In the genomic region with DNA sequence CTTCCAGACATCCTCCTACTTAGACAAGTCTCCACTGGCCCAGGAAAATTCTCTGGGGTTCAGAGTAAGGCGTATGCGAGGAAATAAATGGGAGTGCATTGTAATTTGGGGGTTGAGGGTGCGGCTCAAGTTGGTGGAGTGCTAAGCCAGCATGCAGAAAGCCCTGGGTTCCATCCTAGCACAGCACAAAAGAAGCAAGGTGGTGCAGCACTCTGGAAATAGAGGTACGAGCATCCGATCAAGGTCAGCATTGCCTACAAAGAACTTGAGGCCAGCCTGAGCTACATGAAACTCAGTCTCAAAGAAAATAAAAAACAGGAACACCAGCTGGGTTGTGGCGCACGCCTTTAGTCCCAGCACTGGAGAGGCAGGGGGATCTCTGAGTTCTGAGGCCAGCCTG, we compare ENCODE assay signal across 11 mouse cellular contexts. TPM values are rescaled to one million over a fixed set of nuclear protein-coding genes. Genes with fewer than 3 reads are reported as not detected.
A peak's percentile ranks its signal among the peaks of the same experiment; 100 is the strongest.
DNase-seq lines count a peak whose midpoint lies in the region; ATAC-seq and TF ChIP-seq lines count a peak whose summit lies in the region.
"Had no signal": no experiment of that assay in that cellular context is flagged by ENCODE, and none has a peak within 500 bp of the region (broad histone marks: within the 10 kb centered on the region; RNA-seq: fewer than 3 reads in every experiment).

Gene Nanos3, minus strand, starts transcription at position 101 of the 400 bp plus-strand sequence.

- H3K4me1 ChIP-seq in heart, embryonic 15.5 days (replicated peaks) = peaks cover 39% of the 10 kb centered on the region
- H3K4me1 ChIP-seq in MEL (ENCODE audit: control insufficient read depth in 1 of 2, insufficient read depth in 2 of 2, low read length in 2 of 2) = peaks cover 2 to 11% of the 10 kb centered on the region in 2 experiments; a peak in 3 of 4 replicates
- peaks cover 15% of the 10 kb centered on the region; the same call in 1 of the 2 replicates for H3K4me1 ChIP-seq in hindbrain, embryonic 11.5 days (replicated peaks; ENCODE audit: control insufficient read depth, insufficient read depth, low read length)
- H3K4me1 ChIP-seq in midbrain, embryonic 11.5 days (ENCODE audit: control insufficient read depth, insufficient read depth, low read length) = peaks cover 37% of the 10 kb centered on the region

- no peaks in the 10 kb centered on the region for H3K27me3 ChIP-seq in heart, embryonic 15.5 days
- no peaks in the 10 kb centered on the region for H3K27me3 ChIP-seq in MEL (ENCODE audit: control insufficient read depth in 1 of 2, insufficient read depth in 2 of 2, low read length in 2 of 2)
- H3K27me3 ChIP-seq in hindbrain, embryonic 11.5 days (ENCODE audit: control insufficient read depth, insufficient read depth, low read length) = peaks cover 2% of the 10 kb centered on the region; the same call in 1 of the 2 replicates
- peaks cover 8% of the 10 kb centered on the region; the same call in 1 of the 2 replicates for H3K27me3 ChIP-seq in midbrain, embryonic 11.5 days (ENCODE audit: control insufficient read depth, insufficient read depth, low read length)
- H3K27me3 ChIP-seq: CH12.LX had no signal

- TF ChIP-seq CTCF in MEL (IDR thresholded peaks at IDR 0.05 in 2 of 3, conservative IDR thresholded peaks at IDR 0.05 in 1 of 3; ENCODE audit: control insufficient read depth in 1 of 3, insufficient read depth in 1 of 3, low read depth in 2 of 3, low read length in 3 of 3, poor library complexity in 1 of 3, severe bottlenecking in 1 of 3) = no peak

- WGBS in heart, embryonic 15.5 days = 95% methylated on average over 7 of the region's 7 CpGs
- 96% methylated on average over 7 of the region's 7 CpGs for WGBS in hindbrain, embryonic 11.5 days
- WGBS in midbrain, embryonic 11.5 days = 94% methylated on average over 7 of the region's 7 CpGs

- H3K9ac ChIP-seq in heart, embryonic 15.5 days = peak within 1 kb of the TSS; percentile 77
- peak within 1 kb of the TSS; percentile 87 for H3K9ac ChIP-seq in MEL (ENCODE audit: control insufficient read depth, low read depth, low read length, poor library complexity, severe bottlenecking)
- peak within 1 kb of the TSS; percentile 100 for H3K9ac ChIP-seq in hindbrain, embryonic 11.5 days (ENCODE audit: low read depth, low read length)
- peak within 1 kb of the TSS; percentile 100 for H3K9ac ChIP-seq in midbrain, embryonic 11.5 days (ENCODE audit: low read length)

- TF ChIP-seq POLR2A in MEL (IDR thresholded peaks at IDR 0.05; ENCODE audit: control insufficient read depth in 1 of 2, insufficient read depth in 1 of 2, low read depth in 1 of 2, low read length in 2 of 2, poor library complexity in 1 of 2) = no peak

- H3K36me3 ChIP-seq in heart, embryonic 15.5 days = no peaks in the 10 kb centered on the region
- H3K36me3 ChIP-seq in MEL (ENCODE audit: control insufficient read depth in 1 of 2, insufficient read depth in 2 of 2, low read length in 2 of 2) = no peaks in the 10 kb centered on the region
- H3K36me3 ChIP-seq in hindbrain, embryonic 11.5 days (ENCODE audit: control insufficient read depth, insufficient read depth, low read length) = no peaks in the 10 kb centered on the region
- H3K36me3 ChIP-seq in midbrain, embryonic 11.5 days (ENCODE audit: control insufficient read depth, insufficient read depth, low read length) = no peaks in the 10 kb centered on the region

- TF ChIP-seq RAD21 in MEL (IDR thresholded peaks at IDR 0.05; ENCODE audit: low read depth, low read length) = no peak

- peak within 1 kb of the TSS; percentile 86 for H3K4me2 ChIP-seq in heart, embryonic 15.5 days
- H3K4me2 ChIP-seq in hindbrain, embryonic 11.5 days (replicated peaks; ENCODE audit: low read depth, low read length) = peak within 1 kb of the TSS; percentile 83
- peak within 1 kb of the TSS; percentile 91 for H3K4me2 ChIP-seq in midbrain, embryonic 11.5 days

- no peak for DNase-seq in heart, adult 8-10 months (ENCODE audit: low spot score)
- DNase-seq in MEL (ENCODE audit: low read depth, low spot score) = no peak
- DNase-seq in hindbrain, embryonic 11.5 days (ENCODE audit: low spot score) = no peak
- no peak for DNase-seq in midbrain, embryonic 11.5 days (ENCODE audit: low spot score, missing footprints)
- DNase-seq in layer of hippocampus, adult 9-10 months (ENCODE audit: low spot score) = no peak
- DNase-seq in right cerebral cortex, postnatal 4 days = no peak
- DNase-seq: cerebellum, adult 9-11 months; lung, postnatal 4 days had no signal

- no peak for TF ChIP-seq EP300 in MEL (IDR thresholded peaks at IDR 0.05; ENCODE audit: low read depth in 1 of 2, low read length in 2 of 2)

- H3K4me3 ChIP-seq in heart, embryonic 15.5 days = peak within 1 kb of the TSS; percentile 63
- peak within 1 kb of the TSS; percentile 75 to 78 for H3K4me3 ChIP-seq in MEL (ENCODE audit: control insufficient read depth in 1 of 2, insufficient read depth in 1 of 2, low read depth in 2 of 2, low read length in 2 of 2)
- H3K4me3 ChIP-seq in hindbrain, embryonic 11.5 days (ENCODE audit: low read depth, low read length) = peak within 1 kb of the TSS; percentile 86
- peak within 1 kb of the TSS; percentile 88 for H3K4me3 ChIP-seq in midbrain, embryonic 11.5 days (ENCODE audit: low read depth, low read length)

- no peak for ATAC-seq in heart, embryonic 15.5 days (replicated peaks; ENCODE audit: insufficient number of reproducible peaks, insufficient read depth, low FRiP score, low read depth)
- no peak for ATAC-seq in hindbrain, embryonic 11.5 days (ENCODE audit: low FRiP score)
- ATAC-seq in midbrain, embryonic 11.5 days (ENCODE audit: low FRiP score) = no peak
- ATAC-seq in granulocyte monocyte progenitor cell, adult 5-6 weeks (replicated peaks; ENCODE audit: poor library complexity, severe bottlenecking) = no peak

- peaks cover 8% of the 10 kb centered on the region; the same call in 1 of the 2 replicates for H3K79me2 ChIP-seq in MEL (ENCODE audit: control insufficient read depth, insufficient read depth, low read length, poor library complexity)

- H3K9me3 ChIP-seq in heart, embryonic 15.5 days (replicated peaks) = no peaks in the 10 kb centered on the region
- H3K9me3 ChIP-seq in MEL (replicated peaks; ENCODE audit: insufficient read depth, low read length) = no peaks in the 10 kb centered on the region
- no peaks in the 10 kb centered on the region for H3K9me3 ChIP-seq in hindbrain, embryonic 11.5 days (ENCODE audit: control insufficient read depth, low read length)
- no peaks in the 10 kb centered on the region for H3K9me3 ChIP-seq in midbrain, embryonic 11.5 days (ENCODE audit: control insufficient read depth, low read length)

- peak within 1 kb of the TSS; percentile 75; the same call in 1 of the 2 replicates for H3K27ac ChIP-seq in heart, embryonic 15.5 days
- H3K27ac ChIP-seq in MEL (ENCODE audit: control insufficient read depth, low read depth, low read length) = no peak within 1 kb of the TSS
- H3K27ac ChIP-seq in hindbrain, embryonic 11.5 days (ENCODE audit: low read depth, low read length) = peak within 1 kb of the TSS; percentile 90
- H3K27ac ChIP-seq in midbrain, embryonic 11.5 days (ENCODE audit: low read depth, low read length) = no peak within 1 kb of the TSS; the same call in 1 of the 2 replicates

TF ChIP-seq in MEL, 35 proteins besides CTCF, POLR2A, EP300 and RAD21:
- no peak for TF ChIP-seq POLR2AphosphoS2 (IDR thresholded peaks at IDR 0.05; ENCODE audit: low read length)
- no peak for TF ChIP-seq ELF1 (IDR thresholded peaks at IDR 0.05; ENCODE audit: low read depth, low read length)

RNA-seq across cellular contexts. Expression of gene Nanos3, which starts in this region (rescaled TPM):
- 1.4 and 1.6 TPM in 2 replicates for polyA plus RNA-seq in heart, embryonic 15.5 days (2015; fragmentation: Nextera tagmentation; extraction: Ambion mirVana)
- 1 to 10 TPM in 3 of 4 experiments, under 1 TPM in 1; 0.98 to 1.7 (median 1.5) TPM for total RNA-seq in heart, adult 8-10 months (2022)
- total RNA-seq in MEL (2012; rRNA removed) = 0.56 and 2.0 TPM in 2 replicates
- 1 to 10 TPM in 1 of 2 experiments, not detected in 1; 1.7 TPM for polyA plus RNA-seq in MEL (2012; ENCODE audit: insufficient read depth in 1 of 2, insufficient read length in 2 of 2, low read depth in 1 of 2, low replicate concordance in 2 of 2, missing spikeins in 1 of 2)
- polyA plus RNA-seq in hindbrain, embryonic 11.5 days (2014; fragmentation: Nextera tagmentation; extraction: Ambion mirVana) = 4.5 and 5.6 TPM in 2 replicates
- 4.7 and 4.9 TPM in 2 replicates for polyA plus RNA-seq in midbrain, embryonic 11.5 days (2014; fragmentation: Nextera tagmentation; extraction: Ambion mirVana)
- total RNA-seq in granulocyte monocyte progenitor cell, adult 5-6 weeks (2014; fragmentation: Nextera tagmentation) = 3.5 and 9.6 TPM in 2 replicates
- total RNA-seq in granulocyte monocyte progenitor cell, adult 5-6 weeks (2017) = not detected in 2 replicates
- total RNA-seq: CH12.LX had no signal

Comparison
In these comparisons a context has a peak if more than half of its experiments do, and no peak if none do; other contexts are left out.
1. H3K27ac ChIP-seq: peak in heart, embryonic 15.5 days (single experiment) and hindbrain, embryonic 11.5 days (single experiment); none in MEL (single experiment) and midbrain, embryonic 11.5 days (single experiment).
2. Peak in every context shown above with its lines, with median percentiles within 50 percentile points of each other: H3K4me2 ChIP-seq, H3K4me3 ChIP-seq and H3K9ac ChIP-seq.